Mouse (Mus musculus) embryo, embryonic 11 days (tissue): ENCODE data around the gene Ndufaf4.
"Not testable (repeated sequence)": the region's sequence is repeated elsewhere in the genome, so short reads cannot be mapped to it uniquely, and the experiment has no call there.

Experiments
- DNase-seq: peaks from one replicate; pipeline ENCODE4 v3.0.0-alpha.2; 2015

The Ndufaf4 gene

GRCm38 (mm10) chr4:24897851-24898515, at the start of gene Ndufaf4:
Gene Ndufaf4, plus strand, starts transcription at chr4:24898083.
- peak; percentile 94 for DNase-seq

GRCm38 (mm10) chr4:24850401-24851325, 47.2 kb upstream of the Ndufaf4 start, which contains the start of gene Klhl32:
Gene Klhl32, minus strand, starts transcription at chr4:24851124.
- DNase-seq, result peak; percentile 91

- DNase-seq, result no peak
Measured at GRCm38 (mm10) chr4:24865691-24866090, 32.2 kb upstream of the Ndufaf4 start.

GRCm38 (mm10) chr4:24869230-24869629, 28.7 kb upstream of the Ndufaf4 start:
- no peak for DNase-seq

- not testable (repeated sequence) for DNase-seq
Measured at GRCm38 (mm10) chr4:24889386-24889785, 8.5 kb upstream of the Ndufaf4 start.

- not testable (repeated sequence) for DNase-seq
Measured at GRCm38 (mm10) chr4:24892293-24892692, 5.6 kb upstream of the Ndufaf4 start.

- no peak for DNase-seq
Measured at GRCm38 (mm10) chr4:24894625-24895024, 3.3 kb upstream of the Ndufaf4 start.

GRCm38 (mm10) chr4:24896829-24897228, 1.1 kb upstream of the Ndufaf4 start:
- peak; percentile 71 for DNase-seq

- peak; percentile 3 for DNase-seq
Measured at GRCm38 (mm10) chr4:24897351-24897750, 532 bp upstream of the Ndufaf4 start.

GRCm38 (mm10) chr4:24898636-24899035, 753 bp downstream of the Ndufaf4 start:
- peak; percentile 6 for DNase-seq

- DNase-seq, result peak; percentile 17
Measured at GRCm38 (mm10) chr4:24899146-24899545, 1.3 kb downstream of the Ndufaf4 start.

GRCm38 (mm10) chr4:24907745-24908144, 9.9 kb downstream of the Ndufaf4 start:
- no peak for DNase-seq

GRCm38 (mm10) chr4:24915631-24916030, 17.7 kb downstream of the Ndufaf4 start:
- DNase-seq, result no peak

- no peak for DNase-seq
Measured at GRCm38 (mm10) chr4:24920006-24920577, 22.2 kb downstream of the Ndufaf4 start.

GRCm38 (mm10) chr4:24924726-24925125, 26.8 kb downstream of the Ndufaf4 start:
- DNase-seq, result no peak

- no peak for DNase-seq
Measured at GRCm38 (mm10) chr4:24928260-24928780, 30.4 kb downstream of the Ndufaf4 start.

- no peak for DNase-seq
Measured at GRCm38 (mm10) chr4:24928926-24929325, 31.0 kb downstream of the Ndufaf4 start.

- DNase-seq, result no peak
Measured at GRCm38 (mm10) chr4:24942728-24943424, 45.0 kb downstream of the Ndufaf4 start.
